Mouse (Mus musculus): ENCODE data around the gene Ncstn. TPM values are rescaled to one million over a fixed set of nuclear protein-coding genes. Genes with fewer than 3 reads are reported as not detected.
A peak's percentile ranks its signal among the peaks of the same experiment; 100 is the strongest.

The Ncstn gene
- polyA plus RNA-seq, 2 experiments from 2014 or later, result 97.2 to 108 TPM

GRCm38 (mm10) chr1:172071556-172071955, 11.0 kb downstream of the Ncstn start:
- ATAC-seq, result no peak

DNA sequence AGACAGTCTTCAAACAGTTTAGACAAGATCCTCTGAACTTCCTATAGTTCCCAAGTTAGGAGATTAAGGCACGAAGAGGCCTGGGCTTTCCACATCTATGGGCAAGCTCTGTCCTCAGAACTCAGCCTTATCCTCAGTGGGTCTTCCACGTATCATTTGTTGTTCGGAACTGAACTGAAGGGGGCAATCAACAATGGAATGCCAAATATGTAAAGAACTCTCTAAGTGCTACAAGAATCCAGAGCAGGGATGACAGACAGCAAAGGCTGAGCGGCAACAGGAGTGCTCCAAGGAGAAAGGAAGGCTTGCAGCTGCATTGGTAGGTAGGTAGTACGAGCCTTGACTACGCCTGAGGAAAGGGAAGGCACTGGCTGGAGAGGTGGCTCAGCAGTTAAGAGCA, 12.4 kb downstream of the Ncstn start:
- ATAC-seq, result no peak

- no peak for ATAC-seq
Observed at GRCm38 (mm10) chr1:172064613-172065141, 17.9 kb downstream of the Ncstn start.

- no peak for ATAC-seq
Observed at GRCm38 (mm10) chr1:172063291-172064023, 19.1 kb downstream of the Ncstn start.

- ATAC-seq, result no peak
Observed at GRCm38 (mm10) chr1:172062101-172062500, 20.5 kb downstream of the Ncstn start.

- no peak for ATAC-seq
Observed at GRCm38 (mm10) chr1:172061217-172061616, 21.4 kb downstream of the Ncstn start.

GRCm38 (mm10) chr1:172060659-172061058, 21.9 kb downstream of the Ncstn start:
- ATAC-seq, result no peak

DNA sequence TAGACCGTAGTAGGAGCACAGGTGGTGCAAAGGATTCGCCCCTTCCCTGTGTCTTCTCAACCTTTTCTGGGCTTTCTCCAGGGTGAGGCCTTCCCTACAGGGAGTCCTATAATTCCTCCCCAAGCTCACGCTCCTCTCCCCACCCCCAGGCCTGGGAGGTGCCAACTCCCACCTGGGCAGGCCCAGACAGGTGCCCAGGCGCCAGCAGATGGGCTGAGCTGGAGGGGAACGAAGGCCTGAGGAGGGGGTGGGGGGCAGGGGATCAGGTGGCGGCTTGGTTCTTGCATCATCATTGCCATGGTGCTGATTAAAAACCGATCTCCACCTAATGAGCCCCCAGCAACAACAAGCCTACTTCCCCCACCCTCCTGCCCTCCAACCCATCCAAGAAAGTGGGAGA, 23.7 kb downstream of the Ncstn start:
- ATAC-seq, result no peak

DNA sequence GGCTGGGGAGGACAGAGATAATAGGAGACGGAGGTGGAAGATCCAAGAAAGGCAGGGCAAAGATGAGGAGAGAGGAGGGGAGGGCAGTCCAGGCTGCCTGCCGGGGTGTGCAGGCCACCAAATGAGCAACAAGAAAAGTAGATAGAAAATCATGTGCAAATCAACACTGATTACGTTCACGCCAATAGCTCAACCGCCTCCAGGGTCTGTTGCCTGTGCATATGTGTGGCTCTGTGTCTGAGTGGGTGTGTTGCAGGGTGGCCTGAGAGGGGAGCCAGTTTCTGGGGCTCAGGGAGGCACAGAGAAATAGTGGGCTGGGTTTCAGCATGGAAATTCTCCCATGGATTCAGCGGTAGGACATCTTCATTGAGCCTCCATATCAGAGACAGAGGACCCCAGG, 24.3 kb downstream of the Ncstn start:
- no peak for ATAC-seq

GRCm38 (mm10) chr1:172057491-172057921, 25.1 kb downstream of the Ncstn start, which contains the start of gene Nhlh1:
Gene Nhlh1, minus strand, starts transcription at chr1:172057573.
- ATAC-seq, result no peak

GRCm38 (mm10) chr1:172056251-172056650, 26.3 kb downstream of the Ncstn start:
- no peak for ATAC-seq

- no peak for ATAC-seq
Observed at GRCm38 (mm10) chr1:172053541-172054440, 28.8 kb downstream of the Ncstn start.

GRCm38 (mm10) chr1:172052766-172053279, 29.8 kb downstream of the Ncstn start:
- ATAC-seq, result no peak

DNA sequence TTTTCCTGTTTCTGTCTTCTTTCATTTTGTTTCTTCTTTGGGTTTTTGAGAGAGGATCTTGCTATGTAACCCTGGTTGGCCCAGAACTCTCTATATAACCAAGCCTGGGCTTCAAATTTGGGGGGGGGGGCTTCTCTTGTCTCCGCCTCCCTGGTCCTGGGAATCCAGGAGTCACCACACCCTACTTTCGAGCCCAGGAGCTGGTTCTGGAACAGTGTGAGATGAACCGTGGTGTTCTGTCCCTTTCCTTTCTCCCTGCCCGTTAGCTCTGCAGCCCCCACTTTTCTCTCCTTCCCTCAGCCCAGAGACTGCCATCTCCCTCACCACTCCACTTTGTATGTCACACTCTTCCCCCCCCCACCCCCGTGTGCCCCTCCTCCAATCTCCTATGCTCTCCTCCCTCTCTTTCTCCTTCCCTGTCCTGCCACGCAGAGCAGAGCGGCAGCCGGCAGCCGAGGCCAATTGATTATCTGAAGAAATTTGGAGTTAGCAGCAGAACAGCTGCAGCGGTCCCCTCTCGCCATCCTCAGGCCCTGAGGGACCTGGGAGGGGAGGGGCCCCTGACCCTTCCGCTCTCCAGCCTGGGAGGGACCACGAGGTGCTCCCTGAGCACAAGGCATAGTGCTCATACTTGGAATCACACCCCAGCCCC, 33.3 kb downstream of the Ncstn start:
- no peak for ATAC-seq

GRCm38 (mm10) chr1:172048241-172048734, 34.3 kb downstream of the Ncstn start:
- no peak for ATAC-seq

DNA sequence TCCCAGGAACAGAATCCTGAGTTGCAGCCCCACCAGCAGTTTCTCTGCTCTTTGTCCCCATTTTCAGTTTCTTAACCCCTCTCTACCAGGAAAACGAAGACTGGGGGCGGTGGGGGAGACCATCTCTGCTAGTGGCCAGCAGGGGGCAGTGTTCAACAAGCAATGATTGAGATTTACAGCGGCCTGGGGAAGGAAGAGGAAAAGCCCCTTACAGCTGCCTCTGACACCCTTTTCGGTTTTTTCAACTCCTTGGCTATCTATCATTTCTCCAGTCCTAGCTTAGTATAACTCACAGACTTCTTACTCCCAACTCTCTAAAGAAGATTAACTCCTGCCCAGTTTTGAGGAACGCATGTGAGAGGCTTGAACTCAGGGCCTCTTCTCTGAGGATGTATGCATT, 35.7 kb downstream of the Ncstn start:
- peak; percentile 79 for ATAC-seq

DNA sequence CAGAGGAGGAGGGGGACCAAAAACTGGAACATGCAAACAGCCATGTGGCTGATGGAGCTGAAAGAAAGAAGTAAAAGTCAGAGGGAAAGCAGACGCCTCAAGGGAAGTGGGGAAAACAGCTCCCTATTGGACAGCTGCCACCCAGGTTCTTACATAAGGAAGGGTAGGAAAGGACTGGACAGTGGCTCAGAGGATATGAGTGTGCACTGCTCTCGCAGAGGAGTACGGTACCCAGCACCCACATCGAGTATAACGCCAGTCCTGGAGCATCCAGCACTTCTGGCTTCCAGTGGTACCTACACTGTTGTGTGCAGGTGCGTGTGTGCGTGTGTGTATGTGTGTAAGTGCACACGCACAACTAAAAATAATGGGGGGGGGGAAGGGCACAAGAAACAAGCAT, 36.2 kb downstream of the Ncstn start:
- no peak for ATAC-seq

DNA sequence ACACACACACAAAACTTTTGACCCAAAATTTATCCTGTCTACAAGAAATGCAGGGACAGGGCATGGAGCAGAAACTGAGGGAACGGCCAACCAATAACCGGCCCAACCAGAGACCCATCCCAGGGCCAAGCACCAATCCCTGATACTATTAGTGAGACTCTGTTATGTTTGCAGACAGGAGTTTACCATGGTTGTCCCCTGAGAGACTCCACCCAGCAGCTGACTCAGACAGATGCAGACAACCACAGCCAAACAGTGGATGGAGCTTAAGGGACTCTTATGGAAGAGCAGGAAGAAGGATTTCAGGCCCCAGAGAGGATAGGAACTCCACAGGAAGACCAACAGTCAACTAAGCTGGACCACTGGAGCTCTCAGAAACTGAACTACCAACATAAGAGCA, 52.7 kb downstream of the Ncstn start:
- ATAC-seq, result no peak

DNA sequence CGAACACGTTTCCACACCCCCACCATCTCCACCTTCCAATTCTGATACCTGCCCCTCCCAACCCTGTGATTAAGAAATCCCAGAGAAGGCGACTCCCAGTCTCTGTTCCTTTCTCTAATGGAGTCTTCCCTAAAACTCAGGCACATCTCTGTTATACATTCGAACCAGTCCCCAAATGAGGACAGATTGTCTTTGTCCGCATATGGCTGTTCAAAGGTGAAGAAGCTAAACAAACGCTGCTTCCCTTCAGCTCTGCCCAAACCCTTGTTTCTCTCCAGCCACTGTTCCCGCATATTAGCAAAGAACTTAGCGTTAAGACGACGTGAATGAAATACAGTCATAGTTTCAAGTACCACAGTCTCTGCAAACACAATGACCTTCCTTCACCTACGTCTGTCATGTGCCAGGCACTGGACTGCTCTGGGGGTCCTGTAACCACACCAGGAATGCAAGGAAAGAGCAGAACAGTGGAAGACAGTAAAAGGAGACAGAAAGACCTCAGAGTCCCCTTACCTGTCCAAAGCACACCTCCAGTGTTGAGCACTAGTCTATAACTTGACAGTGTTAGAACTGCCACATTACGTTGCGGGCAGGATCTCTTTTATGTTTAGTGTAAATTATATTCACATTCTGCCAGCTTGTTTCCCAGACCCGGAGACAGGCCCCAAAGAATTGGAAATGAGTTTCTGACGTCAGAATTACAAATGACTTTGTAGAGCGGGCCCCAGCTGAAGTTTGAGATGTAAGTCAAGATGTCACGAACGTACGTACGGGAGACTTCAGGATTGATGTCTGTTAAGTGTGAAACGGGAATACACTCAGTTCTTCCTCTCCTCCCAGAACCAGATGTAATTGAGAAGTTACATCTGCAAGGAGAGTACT, 54.0 kb downstream of the Ncstn start, which contains the start of gene Vangl2:
TSS of gene Vangl2 (minus strand) at position 51 of the 882 bp plus-strand sequence.
- no peak for ATAC-seq

GRCm38 (mm10) chr1:172027809-172028102, 54.8 kb downstream of the Ncstn start:
- no peak for ATAC-seq

GRCm38 (mm10) chr1:172027010-172027808, 55.4 kb downstream of the Ncstn start:
- ATAC-seq, result peak; percentile 47
